In the genomic region with DNA sequence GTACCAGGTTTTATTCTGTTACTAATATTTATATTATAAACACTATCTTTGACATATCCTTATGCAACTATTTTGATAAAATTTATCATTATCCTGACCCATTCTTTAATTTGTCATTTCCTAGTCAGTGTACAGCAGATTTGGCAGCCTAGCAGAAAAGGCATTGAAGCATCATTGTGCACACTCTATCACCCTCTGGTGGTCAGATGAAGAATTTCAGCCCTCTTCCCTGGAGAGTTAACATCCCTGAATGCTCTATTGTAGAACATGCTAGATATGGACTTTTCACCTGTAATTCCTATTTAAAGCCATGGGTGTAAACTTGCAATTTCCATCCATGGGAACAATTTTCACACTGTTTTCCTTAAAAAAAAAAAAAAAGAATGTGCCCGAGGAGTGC, we compare ENCODE assay signal across 8 mouse cellular contexts.
A peak's percentile ranks its signal among the peaks of the same experiment; 100 is the strongest.
DNase-seq lines count a peak whose midpoint lies in the region; ATAC-seq and TF ChIP-seq lines count a peak whose summit lies in the region.
"Had no signal": no experiment of that assay in that cellular context is flagged by ENCODE, and none has a peak within 500 bp of the region (broad histone marks: within the 10 kb centered on the region; RNA-seq: fewer than 3 reads in every experiment).

No protein-coding gene starts in this region.

- TF ChIP-seq POLR2A in brain, embryonic 14.5 days (IDR thresholded peaks at IDR 0.05; ENCODE audit: borderline replicate concordance, extremely low read depth, insufficient read depth, insufficient read length, poor library complexity, severe bottlenecking), result no peak

- H3K9me3 ChIP-seq in embryonic facial prominence, embryonic 11.5 days (replicated peaks; ENCODE audit: control insufficient read depth, low read length), result no peaks in the 10 kb centered on the region
- H3K9me3 ChIP-seq in kidney, postnatal 0 days (replicated peaks; ENCODE audit: low read length), result no peaks in the 10 kb centered on the region
- H3K9me3 ChIP-seq in lung, postnatal 0 days (ENCODE audit: low read length), result no peaks in the 10 kb centered on the region
- H3K9me3 ChIP-seq: megakaryocyte, embryonic 14.5 days had no signal

- no peak for ATAC-seq in embryonic facial prominence, embryonic 11.5 days (replicated peaks; ENCODE audit: insufficient number of reproducible peaks, low FRiP score, low TSS enrichment, low read depth)
- ATAC-seq in kidney, postnatal 0 days (replicated peaks; ENCODE audit: low FRiP score, low read depth), result no peak
- ATAC-seq in lung, postnatal 0 days, result no peak

- peak; percentile 85; the same call in 1 of the 2 replicates for TF ChIP-seq CTCF in brain, embryonic 14.5 days (IDR thresholded peaks at IDR 0.05; ENCODE audit: borderline replicate concordance, extremely low read depth, insufficient read depth, insufficient read length)
- peak; percentile 94 for TF ChIP-seq CTCF in kidney, postnatal 0 days (IDR thresholded peaks at IDR 0.05; ENCODE audit: low read depth)
- TF ChIP-seq CTCF in lung, postnatal 0 days (IDR thresholded peaks at IDR 0.05), result peak; percentile 93

- no peak overlapping the region for H3K4me2 ChIP-seq in embryonic facial prominence, embryonic 11.5 days (ENCODE audit: low read depth, low read length)
- no peak overlapping the region for H3K4me2 ChIP-seq in kidney, postnatal 0 days (ENCODE audit: low read length)
- H3K4me2 ChIP-seq in lung, postnatal 0 days (replicated peaks; ENCODE audit: low read depth, low read length), result no peak overlapping the region

- DNase-seq in testis, postnatal 10 days (ENCODE audit: low spot score), result peak; percentile 53
- no peak for DNase-seq in testis, postnatal 14 days (ENCODE audit: low spot score)
- peak; percentile 79 for DNase-seq in brain, embryonic 14.5 days (ENCODE audit: low read depth)
- peak; percentile 81 for DNase-seq in embryonic facial prominence, embryonic 11.5 days (ENCODE audit: low spot score)
- peak; percentile 86 for DNase-seq in kidney, postnatal 0 days (ENCODE audit: low spot score)
- DNase-seq in lung, postnatal 0 days (ENCODE audit: low spot score), result peak; percentile 77
- peak; percentile 25 for DNase-seq in right cerebral cortex, postnatal 4 days

- no peaks in the 10 kb centered on the region for H3K27me3 ChIP-seq in embryonic facial prominence, embryonic 11.5 days (ENCODE audit: control insufficient read depth, insufficient read depth, low read length)
- H3K27me3 ChIP-seq in kidney, postnatal 0 days (ENCODE audit: insufficient read depth, low read length), result no peaks in the 10 kb centered on the region
- no peaks in the 10 kb centered on the region for H3K27me3 ChIP-seq in lung, postnatal 0 days (replicated peaks; ENCODE audit: insufficient read depth, low read length)
- H3K27me3 ChIP-seq: megakaryocyte, embryonic 14.5 days had no signal

- H3K27ac ChIP-seq in embryonic facial prominence, embryonic 11.5 days (replicated peaks; ENCODE audit: low read depth, low read length), result no peak overlapping the region
- H3K27ac ChIP-seq in kidney, postnatal 0 days, result no peak overlapping the region
- H3K27ac ChIP-seq in lung, postnatal 0 days (ENCODE audit: low read length), result no peak overlapping the region

- H3K36me3 ChIP-seq in embryonic facial prominence, embryonic 11.5 days (replicated peaks; ENCODE audit: control insufficient read depth, insufficient read depth, low read depth, low read length), result no peaks in the 10 kb centered on the region
- H3K36me3 ChIP-seq in kidney, postnatal 0 days (ENCODE audit: insufficient read depth, low read length), result no peaks in the 10 kb centered on the region
- H3K36me3 ChIP-seq in lung, postnatal 0 days (ENCODE audit: insufficient read depth, low read length), result no peaks in the 10 kb centered on the region

- 75% methylated on average over 1 of the region's 1 CpGs for WGBS in embryonic facial prominence, embryonic 11.5 days
- 87% methylated on average over 1 of the region's 1 CpGs for WGBS in kidney, postnatal 0 days
- 79% methylated on average over 1 of the region's 1 CpGs for WGBS in lung, postnatal 0 days

- no peak overlapping the region for H3K4me3 ChIP-seq in embryonic facial prominence, embryonic 11.5 days (ENCODE audit: low read depth, low read length)
- no peak overlapping the region for H3K4me3 ChIP-seq in kidney, postnatal 0 days (replicated peaks; ENCODE audit: low read depth, low read length)
- no peak overlapping the region for H3K4me3 ChIP-seq in lung, postnatal 0 days (ENCODE audit: low read depth, low read length)
- H3K4me3 ChIP-seq: megakaryocyte, embryonic 14.5 days had no signal

- H3K4me1 ChIP-seq in embryonic facial prominence, embryonic 11.5 days (ENCODE audit: control insufficient read depth, insufficient read depth, low read length), result no peaks in the 10 kb centered on the region
- no peaks in the 10 kb centered on the region for H3K4me1 ChIP-seq in kidney, postnatal 0 days (replicated peaks; ENCODE audit: insufficient read depth, low read length)
- H3K4me1 ChIP-seq in lung, postnatal 0 days (ENCODE audit: insufficient read depth, low read depth, low read length), result no peaks in the 10 kb centered on the region
- H3K4me1 ChIP-seq: megakaryocyte, embryonic 14.5 days had no signal

- TF ChIP-seq EP300 in lung, postnatal 0 days (IDR thresholded peaks at IDR 0.05), result no peak

- H3K9ac ChIP-seq in embryonic facial prominence, embryonic 11.5 days (replicated peaks; ENCODE audit: low read length), result no peak overlapping the region
- no peak overlapping the region for H3K9ac ChIP-seq in kidney, postnatal 0 days (ENCODE audit: low read depth, low read length)
- H3K9ac ChIP-seq in lung, postnatal 0 days (replicated peaks; ENCODE audit: low read depth), result no peak overlapping the region
